Mouse (Mus musculus) right cerebral cortex, postnatal 10 days (tissue): ENCODE measurements around the gene Ddx42.

Experiments
- DNase-seq, 2 experiments: peaks; one replicate each; pipeline ENCODE4 v3.0.0; 2021; ENCODE audit warnings: low spot score in 2 of 2

Ddx42 gene

DNA sequence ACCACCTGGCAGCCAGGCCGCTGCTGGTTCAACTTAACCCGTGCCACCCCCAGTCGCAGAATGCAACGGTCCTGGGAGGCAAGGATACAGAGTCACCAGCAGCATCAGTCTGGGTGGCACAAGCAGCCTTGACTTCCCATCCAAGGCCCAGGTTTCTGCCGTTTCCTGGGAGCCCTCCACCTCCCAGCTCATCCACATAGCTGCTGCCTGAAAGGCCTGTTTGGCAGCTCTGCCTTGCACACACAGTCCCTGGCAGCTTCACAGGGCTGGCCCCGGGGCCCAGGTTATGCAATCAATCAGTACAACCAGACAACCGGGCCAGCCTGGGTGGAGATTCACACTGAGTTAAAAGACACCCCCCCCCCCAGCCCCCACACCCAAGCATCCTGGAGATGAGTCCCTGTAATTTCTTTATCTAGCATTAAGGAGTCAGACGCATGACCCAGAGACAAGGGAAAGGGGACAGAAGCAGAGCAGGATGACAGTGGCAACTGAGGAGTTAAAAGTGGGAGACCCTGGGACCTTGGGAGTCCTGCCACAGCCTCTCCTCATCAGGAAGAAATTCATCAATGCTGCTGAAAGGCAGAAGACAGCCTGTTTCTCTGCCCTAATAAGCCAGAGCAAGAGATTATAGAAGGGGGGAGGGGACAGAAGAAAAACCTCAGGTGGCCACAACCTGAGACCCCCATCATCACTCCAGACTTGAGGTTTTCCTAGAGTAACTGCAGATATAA lies 51.8 kb downstream of the Ddx42 start:
- DNase-seq, result peak; percentile 71 to 76

DNA sequence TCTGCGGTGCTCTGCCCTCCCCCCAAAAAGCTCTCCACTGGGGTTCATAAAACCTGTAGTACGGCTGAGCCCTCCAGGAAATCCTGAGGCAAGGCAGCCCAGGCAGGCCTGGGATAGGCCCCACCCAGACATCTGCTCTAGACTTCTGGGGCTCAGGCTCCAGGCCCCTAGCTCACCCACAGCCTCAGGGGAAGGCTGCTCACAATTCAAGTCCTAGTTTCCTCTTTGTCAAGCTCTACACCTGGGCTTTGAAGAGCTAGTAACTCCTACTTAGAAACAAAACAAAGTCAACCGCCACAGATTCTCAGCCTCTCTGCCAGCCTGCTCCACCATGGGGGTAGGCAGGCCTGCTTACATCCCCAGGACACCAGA lies 52.3 kb downstream of the Ddx42 start:
- DNase-seq, result no peak

DNA sequence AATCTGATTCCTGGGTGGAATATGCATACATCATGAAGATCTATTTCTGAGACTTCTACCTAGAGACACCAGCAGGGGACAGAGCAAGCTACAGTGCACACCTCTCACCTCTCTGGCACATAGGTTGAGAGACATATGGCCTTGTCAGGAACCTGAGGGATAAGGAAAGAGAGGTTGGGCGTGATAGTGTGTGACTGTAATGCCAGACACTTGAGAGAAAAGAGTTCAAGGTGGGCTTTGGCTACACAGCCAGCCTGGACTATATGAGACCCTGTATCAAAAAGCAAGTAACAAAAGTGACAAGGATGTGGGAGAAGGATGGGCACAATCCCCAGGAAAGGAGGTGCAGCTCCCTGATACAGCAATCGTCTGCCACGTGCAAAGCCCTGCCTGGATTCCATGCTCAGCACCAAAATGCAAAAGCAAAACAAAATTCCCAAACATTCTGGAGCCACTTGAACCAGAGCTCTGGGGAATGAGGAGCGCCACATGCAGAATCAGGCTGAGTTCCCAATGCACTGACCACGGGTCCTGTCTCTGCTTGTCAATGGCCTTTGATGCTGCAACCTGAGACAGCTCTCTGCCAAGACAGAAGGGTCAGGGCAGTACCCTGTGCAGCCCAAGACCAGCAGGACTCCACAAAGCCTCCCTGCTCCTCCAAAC lies 54.5 kb downstream of the Ddx42 start:
- no peak for DNase-seq

DNA sequence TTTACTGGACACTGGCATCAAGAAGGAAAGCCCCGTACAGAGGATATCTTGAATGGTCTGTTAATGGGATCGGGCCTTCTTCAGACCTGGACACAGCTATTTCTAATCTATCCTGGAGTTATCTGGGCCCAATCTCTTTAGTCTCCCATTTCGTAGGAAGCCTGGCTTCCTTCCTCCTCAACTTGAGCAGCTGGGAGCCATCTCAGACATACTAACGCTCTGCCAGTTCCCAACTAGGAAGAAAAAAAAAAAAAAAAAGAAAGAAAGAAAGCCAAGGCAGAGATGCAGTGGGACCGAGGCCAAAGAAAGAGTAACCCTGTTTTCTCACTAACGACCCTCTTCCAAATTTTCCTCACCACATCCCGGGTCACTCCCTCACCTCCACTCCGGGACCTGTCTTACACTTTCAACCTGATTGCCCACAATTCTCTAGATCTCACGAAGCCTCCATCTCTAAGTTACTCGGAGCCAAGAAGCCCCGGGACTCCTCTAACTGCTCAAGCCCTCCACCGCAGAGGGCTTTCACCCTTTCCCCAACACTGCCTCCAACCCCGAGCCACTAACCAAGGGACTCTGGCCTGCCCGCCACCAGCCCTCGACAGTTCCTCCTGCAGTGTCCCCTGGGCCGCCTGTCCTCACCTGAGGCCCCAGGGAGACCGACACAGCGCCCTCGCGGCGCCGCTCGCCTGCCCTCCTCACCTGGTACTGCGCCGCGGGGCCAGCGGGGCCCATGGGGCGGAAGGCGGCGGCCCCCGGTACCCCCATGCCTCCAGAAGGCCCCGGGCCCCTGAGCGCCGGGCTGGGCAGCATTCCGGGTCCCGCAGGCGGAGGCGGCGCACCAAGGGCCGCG lies 55.3 kb downstream of the Ddx42 start:
- peak in 1 of 2 experiments; percentile 49 for DNase-seq

DNA sequence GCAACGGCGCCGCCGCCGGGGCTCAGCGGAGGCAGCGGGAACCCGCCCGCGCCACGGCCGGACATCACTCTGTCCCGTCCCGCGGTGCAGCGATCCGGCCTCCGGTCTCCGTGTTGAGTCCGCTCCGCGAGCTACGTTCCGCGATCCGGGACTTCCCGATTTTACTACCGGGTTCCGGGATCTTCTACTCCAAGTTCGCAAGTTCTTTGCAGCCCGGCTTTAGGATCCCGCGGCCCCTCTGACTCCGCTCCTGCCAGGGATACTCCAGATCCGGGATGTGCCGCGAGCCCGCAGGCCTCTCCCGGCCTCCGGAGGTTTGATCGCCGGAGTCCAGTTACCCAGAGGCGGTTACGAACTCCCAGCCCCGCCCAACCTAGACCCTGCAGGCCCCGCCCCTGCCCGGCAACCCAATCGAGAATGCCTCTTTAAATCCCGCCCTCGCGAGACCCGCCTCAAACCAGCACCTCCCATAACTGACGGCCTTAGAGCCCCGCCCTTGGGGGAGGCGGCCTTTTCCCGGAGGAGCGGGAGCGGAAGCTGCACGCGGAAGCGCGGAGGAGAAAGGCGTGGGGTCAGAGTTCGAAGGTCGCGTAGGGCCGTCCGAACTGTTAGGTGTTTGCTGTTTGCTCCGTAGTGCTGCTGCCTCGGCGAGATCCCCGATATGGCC lies 56.1 kb downstream of the Ddx42 start, which contains the start of gene Smarcd2:
Smarcd2 (minus strand) TSS at position 329 of the 667 bp plus-strand sequence.
- peak; percentile 100 for DNase-seq

DNA sequence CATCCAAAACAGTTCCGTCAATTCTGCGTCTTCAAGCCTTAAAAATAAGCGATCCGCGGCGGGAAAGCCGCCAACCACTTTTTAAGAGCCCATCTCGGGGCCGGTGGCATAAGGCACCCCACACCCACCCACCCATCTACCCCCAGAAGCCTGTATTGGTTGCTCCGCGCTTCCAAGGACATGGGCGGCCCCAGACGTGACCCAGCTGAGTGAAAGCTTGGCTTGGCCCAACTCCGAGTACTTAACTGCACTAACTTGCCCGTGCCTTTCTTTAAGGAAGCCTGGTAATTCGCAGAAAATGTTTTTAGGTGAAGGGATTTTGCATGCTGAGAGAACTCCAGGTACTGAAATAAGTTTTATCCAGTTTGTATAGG lies 56.6 kb downstream of the Ddx42 start:
- no peak for DNase-seq

DNA sequence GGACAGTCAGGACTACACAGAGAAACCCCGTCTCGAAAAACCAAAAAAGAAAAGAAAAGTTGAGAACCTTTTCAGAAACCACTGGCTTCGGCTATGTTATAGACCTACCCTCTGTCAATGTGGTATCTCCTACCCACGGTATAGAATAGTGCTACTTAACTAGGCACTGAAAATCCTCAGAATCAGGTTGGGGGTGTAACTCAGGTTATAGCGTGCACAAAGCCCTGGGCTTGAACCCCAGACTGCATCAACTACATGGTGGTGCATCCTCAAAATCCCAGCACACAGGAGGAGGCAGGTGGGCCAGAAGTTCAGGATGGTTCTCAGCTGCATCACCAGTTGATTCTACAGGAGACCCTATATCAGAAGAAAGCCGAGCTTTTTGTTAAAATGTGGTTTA lies 57.1 kb downstream of the Ddx42 start:
- no peak for DNase-seq

DNA sequence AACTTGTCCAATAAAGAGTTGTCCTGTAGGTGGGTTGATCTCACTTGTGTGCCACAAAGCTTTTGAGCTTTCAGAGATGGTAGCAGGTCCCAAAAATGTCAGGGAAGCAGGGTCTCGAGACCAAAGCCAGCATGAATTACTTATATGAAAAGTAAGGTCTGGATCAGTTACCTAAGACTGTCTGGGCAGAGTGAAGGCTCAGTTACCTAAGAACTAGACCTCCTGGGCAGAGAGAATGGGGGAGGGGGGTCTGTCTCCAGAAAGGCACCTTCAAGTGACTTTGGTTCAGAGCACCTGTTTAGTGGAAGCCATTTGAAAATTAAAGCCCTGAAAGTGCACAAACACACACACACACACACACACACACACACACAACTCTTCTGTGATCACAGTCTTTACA lies 57.6 kb downstream of the Ddx42 start:
- peak in 1 of 2 experiments; percentile 25 for DNase-seq

DNA sequence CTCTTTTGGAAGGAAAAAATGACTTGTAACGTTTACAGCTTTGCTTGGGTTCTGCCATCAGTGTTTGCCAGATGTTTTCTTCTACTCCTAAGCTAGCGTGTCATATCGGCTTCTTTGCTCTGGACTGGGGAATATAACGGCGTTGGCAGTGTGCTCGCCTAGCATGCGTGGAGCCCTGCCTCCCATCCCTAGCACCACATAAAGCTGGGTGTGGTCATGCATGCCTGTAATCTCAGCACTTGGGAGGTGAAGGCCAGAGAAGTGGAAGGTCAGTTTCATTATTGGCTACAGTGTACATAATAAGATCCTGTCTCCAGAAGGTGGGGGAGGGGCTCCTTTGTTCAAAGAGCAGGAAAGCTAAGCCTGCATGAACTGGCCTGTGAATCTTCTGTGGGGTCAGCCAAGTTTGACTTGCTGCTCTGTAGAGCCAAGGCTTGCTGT lies 58.3 kb downstream of the Ddx42 start:
- DNase-seq, result no peak

DNA sequence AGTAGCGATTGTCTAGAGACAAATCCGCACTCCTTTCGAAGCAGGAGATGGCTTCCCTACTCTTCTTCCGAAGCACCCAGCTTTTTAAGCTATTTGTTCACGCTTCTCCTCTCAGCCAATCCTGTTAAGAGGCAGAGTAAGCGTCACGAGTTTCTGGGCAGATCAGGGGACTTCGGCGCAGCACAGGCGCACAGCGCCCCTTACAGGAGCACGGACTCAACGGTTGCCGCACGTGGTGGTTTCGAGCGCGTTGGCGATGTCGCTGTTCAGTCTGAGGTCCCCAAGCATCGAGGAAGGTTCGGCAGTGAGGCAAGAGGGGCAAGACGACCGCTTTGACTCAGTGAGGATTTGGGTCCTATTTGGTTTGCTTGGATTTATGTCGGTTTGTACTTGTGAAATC lies 59.7 kb downstream of the Ddx42 start, which contains the start of gene Tcam1:
Tcam1 (plus strand) TSS at position 219 of the 400 bp plus-strand sequence.
- DNase-seq, result peak; percentile 93 to 95

DNA sequence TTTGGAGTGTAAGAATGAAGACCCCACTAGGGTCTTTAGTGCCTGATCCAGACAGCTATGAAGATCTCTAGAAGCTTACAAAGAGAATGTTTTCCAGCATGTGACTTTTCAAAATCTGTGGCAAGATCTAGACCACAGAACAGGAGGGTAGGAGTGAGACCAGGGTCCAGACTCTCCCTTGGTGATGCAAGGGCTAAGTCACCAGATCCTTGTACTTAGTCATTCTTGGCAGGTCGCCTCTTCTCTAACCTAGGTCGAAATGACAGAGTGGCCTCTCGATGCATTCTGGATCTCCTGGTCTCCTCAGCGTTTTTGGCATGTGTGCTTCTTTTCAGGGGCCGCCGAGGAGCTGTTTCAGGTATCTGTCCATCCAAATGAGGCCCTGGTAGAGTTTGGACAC lies 65.7 kb downstream of the Ddx42 start:
- DNase-seq, result no peak

DNA sequence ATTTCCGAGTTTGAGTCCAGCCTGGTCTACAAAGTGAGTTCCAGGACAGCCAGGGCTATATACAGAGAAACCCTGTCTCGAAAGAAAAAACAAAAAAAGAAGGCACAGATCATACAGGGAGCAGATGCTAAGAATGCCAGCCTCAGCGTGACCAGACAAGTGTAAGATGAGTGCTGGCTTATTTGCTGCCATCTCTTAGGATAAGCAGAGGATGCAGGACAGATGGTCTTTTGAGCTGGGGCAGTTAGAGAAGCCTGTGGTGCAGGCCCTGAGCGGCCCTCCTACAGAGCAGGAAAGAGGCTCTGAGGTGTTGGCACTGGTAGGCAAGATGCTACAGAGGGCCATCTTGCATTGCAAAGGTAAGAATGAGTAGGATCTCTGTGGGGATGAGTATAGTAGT lies 66.6 kb downstream of the Ddx42 start:
- DNase-seq, result no peak

DNA sequence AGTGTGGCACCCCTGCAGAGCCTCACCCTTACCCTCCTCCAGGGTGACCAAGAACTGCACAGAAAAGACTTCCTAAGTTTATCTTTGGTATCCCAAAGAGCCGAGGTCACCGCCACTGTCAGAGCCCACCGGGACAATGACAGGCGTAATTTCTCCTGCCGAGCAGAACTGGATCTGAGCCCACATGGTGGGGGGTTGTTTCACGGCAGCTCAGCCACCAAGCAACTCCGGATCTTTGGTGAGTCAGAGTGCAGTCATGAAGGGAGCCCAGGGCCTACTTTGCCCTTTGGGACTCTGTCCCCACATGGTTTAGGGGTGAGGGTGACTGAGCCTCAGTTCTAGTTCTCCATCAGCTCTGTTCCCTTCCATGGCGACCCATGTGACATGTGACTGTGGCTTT lies 67.4 kb downstream of the Ddx42 start:
- DNase-seq, result no peak

DNA sequence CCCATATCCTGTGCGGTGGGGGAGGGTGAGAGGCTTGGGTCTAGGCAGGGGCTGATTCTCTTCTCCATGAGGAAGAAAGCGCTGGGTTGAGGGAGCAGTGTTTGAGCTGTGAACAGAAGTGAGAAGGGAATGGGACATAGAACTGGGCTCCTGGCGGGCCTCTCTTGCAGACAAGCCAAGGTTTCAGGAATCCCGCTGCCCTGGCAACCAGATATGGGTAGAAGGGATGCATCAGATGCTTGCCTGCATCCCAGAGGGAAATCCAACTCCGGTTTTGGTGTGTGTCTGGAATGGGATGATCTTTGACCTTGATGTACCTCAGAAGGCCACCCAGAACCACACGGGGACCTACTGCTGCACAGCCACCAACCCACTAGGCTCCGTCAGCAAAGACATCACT lies 69.5 kb downstream of the Ddx42 start:
- peak in 1 of 2 experiments; percentile 19 for DNase-seq

DNA sequence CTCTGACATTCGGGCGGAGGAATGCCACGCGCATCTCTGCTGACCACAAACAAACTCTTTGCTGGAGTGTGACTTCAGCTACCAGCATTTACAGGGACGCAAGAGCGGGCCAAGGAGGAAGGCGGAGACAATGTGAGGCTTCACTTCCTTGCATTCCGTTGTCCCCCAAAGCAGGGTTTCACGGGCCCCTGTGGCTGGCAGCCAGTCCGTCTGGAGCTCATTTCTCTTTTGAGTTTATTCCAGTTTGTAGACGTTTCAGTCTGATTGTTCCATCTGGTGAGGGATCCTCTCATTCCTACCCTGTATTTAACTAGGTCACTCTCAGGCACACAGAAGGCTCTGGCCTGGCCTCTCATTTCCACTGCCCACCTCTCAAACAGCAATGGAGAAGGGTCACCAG lies 70.3 kb downstream of the Ddx42 start:
- DNase-seq, result peak in 1 of 2 experiments; percentile 53

DNA sequence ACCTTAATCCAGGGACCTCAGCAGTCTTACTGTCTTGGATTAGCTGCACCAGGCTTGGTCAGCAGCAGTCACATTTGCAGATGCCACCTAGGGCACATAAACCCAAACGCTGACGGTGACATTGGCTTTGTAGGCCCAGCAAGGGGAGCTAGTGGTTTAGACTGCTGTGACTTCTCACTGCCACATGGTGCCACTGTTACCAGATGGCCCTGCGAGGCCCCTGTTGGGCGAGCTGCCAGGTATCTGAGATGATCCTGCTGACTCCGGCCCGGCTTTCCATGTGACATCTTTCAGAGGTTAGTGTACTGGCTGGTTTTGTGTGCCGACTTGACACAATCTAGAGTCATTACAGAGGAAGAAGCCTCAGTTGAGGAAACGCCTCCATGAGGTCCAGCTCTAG lies 72.6 kb downstream of the Ddx42 start:
- DNase-seq, result no peak

DNA sequence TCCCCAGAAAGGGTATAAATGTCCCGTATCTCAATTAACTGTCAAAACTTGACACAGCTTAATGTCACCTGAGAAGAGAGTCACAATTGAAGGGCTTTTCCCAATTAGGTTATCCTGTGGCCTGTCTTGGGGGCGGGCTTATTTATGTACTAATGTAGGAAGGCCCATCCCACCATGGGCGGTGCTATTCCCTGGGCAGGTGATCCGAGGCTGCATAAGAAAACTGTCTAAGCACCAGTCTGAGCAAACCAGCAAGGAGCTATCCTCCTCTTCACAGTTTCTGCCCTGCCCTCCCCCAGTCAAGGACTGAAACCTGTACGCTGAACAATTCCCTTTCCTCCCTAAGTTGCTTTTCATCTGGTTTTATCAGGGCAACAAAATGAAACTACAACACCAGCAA lies 73.7 kb downstream of the Ddx42 start:
- DNase-seq, result no peak

DNA sequence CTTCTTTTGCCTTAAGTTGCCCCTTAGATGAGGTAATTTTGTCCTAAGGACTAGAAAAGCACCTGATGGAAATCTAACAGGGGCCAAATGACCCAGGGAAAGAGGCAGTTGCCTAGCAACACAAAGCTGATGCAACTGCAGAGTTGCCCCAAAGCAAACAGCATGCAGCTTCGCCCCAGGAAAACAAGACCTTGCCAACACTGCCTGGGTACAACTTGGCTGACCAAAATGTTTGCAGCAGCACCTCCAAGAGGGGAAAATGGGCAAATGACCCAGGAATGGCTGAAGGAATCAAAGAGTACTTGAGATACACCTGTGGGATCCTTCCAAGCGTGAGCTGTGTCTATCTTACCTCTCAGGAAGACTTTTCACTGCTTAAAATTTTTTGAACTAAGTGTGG lies 75.1 kb downstream of the Ddx42 start:
- DNase-seq, result no peak
